Mouse (Mus musculus): Measurements from ENCODE around the gene Ston1.

Ston1 gene

DNA sequence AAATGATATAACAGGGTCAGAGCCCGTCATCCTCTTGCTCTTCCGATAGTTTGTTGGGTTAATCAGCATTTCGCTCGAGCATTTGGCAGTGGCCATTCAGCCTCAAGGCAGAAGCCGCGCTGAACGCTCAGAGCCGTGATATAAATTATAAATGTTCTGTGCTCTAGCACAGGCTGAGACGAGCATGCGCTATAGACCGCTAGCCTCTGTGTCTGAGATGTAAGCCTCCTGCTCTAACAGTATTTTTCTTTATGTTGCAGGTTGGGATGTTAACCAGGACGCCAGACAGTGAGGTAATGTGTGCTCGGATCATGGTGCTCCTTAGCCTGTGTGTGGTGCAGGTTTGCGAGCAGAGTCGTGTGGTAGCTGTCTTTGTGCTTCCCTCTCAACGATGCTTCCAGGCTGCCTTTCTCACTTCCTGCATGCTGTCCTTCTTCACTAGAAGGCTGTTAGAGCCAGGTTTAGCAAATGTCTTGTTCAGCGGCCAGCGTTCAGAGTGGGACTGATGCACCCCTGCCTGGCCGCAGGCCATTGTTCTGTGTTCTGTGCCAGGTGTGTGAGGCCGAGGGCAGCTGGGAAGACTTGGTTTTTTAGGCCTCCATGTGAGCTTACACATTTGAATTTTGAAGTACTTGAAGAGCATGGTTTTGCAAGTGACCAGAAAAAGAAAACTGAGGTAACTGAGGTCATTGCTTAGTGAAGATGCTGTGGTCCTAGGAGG lies 18.8 kb upstream of the Ston1 start:
- no peak for TF ChIP-seq GATA4 (IDR thresholded peaks at IDR 0.05; ENCODE audit: insufficient replicate concordance, low read length)

DNA sequence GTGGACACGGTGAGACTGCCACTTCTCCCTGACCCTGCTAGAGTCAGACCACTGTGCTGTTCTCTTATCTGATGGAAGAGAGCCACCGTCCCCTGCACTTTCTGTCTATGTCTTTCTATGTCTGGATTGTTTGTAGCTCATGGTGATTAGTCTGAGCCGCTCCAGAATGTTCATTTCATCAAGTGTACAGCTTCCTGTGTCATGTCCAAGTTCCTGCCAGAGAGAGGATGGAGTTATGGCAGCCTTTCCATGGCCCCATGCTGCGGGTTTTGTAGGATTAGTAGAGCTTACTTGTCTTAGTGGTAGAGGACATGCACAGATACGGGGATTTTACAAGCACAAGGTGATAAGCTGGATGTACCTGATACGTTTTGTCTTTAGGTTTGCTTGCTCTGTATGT lies 16.9 kb upstream of the Ston1 start:
- no peak for TF ChIP-seq GATA4 (IDR thresholded peaks at IDR 0.05; ENCODE audit: insufficient replicate concordance, low read length)

DNA sequence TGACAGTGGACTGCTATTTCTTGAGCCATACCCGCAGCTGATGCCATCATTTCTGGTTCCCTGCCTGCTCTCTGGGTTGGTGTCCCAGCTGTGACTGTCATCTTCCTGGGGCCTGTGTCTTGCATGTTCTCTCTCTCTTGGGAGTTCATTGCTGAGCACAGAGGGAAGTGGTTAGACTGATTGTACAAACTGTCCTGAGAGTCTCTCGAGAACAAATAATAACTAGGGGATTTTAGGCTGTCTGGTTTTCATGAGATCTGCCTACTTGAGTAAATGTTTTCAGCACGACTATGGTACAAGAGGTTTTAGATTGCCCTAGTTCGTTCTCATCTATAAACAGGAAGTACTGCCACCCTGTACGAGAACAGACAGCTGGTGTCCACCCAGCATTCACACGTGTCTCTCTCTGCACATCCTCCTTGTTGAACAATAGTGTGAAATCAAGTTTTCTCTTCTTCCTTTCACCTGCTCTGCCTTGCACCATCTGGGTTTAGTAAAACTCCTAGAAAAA lies 15.9 kb upstream of the Ston1 start:
- no peak for TF ChIP-seq GATA4 (IDR thresholded peaks at IDR 0.05; ENCODE audit: insufficient replicate concordance, low read length)

DNA sequence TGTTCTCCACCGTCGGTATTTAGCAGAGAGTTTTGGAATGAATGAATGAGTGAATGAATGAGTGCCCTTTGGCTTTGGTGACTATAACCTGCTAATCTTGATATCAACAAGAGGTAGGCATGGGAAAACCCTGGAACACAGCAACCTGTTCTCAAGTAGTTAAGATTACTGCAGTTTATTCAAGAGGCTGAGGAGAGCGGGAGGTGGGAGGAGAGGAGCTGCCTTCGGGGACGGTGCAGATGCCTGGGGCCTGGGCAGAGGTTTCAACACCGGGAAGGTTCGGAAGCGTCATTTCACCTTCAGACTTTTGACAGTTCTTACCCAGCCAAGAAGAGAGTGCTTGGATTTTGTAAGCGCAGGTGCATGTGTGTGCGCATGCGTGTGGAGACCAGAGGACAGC lies 14.5 kb upstream of the Ston1 start:
- TF ChIP-seq GATA4 (IDR thresholded peaks at IDR 0.05; ENCODE audit: insufficient replicate concordance, low read length), result no peak

DNA sequence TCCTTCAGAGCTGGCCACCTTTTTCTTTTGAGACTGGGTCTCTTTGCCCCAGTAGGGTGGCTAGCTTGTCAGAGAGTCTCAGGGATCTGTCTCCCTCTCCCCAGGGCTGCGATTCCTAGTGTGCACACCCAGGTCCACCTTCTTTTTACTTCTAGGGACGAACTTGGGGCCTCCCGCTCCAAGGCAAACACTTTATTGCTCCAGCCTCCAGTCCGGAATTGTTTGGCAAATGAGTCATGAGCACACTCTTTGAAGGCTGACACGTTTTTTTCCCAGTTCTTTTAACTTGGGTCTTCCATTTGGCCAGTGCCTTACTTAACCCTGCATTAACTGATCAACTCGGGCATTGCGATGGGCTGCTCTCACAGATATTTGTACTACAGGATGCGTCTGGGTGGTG lies 14.1 kb upstream of the Ston1 start:
- TF ChIP-seq GATA4 (IDR thresholded peaks at IDR 0.05; ENCODE audit: insufficient replicate concordance, low read length), result no peak

DNA sequence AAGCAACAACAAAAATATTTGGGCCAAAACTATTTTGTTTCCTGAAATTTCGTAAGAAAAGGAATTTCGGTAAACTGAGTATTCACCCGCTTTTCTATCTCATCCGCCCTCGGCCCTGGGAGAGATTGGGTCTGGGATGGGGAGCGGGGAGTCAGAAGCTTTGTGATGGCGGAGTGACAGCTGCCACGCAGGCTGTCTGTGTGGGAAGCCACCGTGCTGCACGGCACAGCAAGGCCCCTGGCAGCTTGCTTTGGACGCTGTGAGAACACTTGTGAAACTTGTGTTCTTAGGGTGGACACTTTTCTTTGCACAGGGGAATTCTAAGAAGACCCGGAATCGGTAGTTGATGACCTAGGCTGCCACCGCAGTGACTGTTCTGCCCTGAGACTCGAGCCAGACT lies 10.1 kb upstream of the Ston1 start:
- no peak for TF ChIP-seq GATA4 (IDR thresholded peaks at IDR 0.05; ENCODE audit: insufficient replicate concordance, low read length)

DNA sequence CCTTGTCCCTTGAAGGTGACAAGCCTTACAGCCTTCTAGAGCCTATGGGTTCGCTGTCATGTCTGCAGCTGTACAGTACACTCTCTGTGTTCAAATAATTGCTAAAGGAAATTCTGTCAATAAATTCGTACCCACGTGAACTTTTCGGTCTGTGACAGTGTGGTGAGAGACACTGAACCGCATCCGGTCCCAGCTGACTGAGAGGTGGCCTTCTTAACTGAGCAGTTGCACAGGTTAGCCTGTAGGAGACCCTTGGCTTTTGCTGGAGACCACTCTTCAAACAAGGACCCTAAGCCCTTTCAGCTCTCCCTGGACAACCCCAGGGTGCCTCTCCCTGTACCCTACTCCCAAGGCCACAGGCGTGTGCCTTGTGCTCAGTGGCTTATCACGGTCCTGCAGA lies 9.3 kb upstream of the Ston1 start:
- TF ChIP-seq GATA4 (IDR thresholded peaks at IDR 0.05; ENCODE audit: insufficient replicate concordance, low read length), result no peak

DNA sequence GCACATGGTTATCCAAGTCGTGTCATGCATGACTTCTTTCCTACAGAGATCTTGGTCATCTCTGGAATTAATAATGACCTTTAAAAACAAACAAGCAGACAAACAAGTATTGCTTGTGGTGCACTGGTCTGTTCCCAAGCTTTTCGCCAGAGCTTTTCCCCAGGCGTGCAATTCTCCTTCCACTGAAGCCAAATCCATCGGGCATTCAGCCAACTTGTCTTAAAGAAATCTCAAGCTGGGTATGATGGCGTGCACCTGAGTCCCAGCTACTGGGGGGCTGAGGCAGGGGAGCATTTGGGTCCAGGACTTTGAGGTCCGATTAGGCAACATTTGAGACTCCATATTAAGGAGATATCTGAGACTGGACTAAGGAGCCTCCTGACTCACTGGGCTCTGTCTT lies 7.2 kb upstream of the Ston1 start:
- TF ChIP-seq GATA4 (IDR thresholded peaks at IDR 0.05; ENCODE audit: insufficient replicate concordance, low read length), result no peak

DNA sequence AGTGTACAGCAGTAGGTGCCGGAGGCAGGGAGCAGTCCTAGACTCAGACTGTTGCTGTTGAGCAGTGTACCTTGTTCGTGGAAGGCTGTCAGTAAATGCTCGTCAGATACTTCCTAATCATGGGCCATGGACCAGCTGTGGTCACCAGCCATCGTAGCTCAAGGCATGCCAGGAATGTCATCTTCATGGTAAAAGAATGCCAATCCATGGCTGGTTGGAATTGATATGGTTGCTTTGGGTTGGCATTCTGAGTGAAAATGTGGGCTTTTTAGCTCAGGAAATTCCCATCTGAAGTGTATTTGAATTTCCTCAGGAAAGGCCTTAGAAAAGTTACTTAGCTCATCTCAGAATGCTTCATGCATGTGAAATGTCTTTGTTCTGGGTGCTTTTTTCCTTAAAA lies 2.4 kb upstream of the Ston1 start:
- no peak for TF ChIP-seq GATA4 (IDR thresholded peaks at IDR 0.05; ENCODE audit: insufficient replicate concordance, low read length)

DNA sequence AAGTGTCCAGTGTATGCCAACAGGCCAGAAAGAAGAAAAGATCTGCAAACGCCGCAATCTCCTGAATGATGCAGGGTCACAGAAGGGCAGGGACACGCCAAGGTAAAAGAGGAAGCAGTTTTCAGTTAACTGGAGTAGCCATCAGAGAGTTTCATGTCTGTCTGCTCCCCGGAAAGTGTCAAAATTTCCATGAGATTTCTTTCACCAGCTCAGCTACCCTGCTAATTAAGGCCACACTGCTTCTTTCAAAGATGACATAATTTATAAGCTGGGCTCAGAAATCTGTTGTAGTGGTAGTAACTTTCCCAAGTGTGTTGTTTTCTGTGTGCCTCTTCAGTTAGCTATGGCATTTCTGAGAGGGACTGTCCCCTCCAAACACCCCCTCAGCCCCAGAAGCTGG lies 1.4 kb upstream of the Ston1 start:
- TF ChIP-seq GATA4 (IDR thresholded peaks at IDR 0.05; ENCODE audit: insufficient replicate concordance, low read length), result no peak

DNA sequence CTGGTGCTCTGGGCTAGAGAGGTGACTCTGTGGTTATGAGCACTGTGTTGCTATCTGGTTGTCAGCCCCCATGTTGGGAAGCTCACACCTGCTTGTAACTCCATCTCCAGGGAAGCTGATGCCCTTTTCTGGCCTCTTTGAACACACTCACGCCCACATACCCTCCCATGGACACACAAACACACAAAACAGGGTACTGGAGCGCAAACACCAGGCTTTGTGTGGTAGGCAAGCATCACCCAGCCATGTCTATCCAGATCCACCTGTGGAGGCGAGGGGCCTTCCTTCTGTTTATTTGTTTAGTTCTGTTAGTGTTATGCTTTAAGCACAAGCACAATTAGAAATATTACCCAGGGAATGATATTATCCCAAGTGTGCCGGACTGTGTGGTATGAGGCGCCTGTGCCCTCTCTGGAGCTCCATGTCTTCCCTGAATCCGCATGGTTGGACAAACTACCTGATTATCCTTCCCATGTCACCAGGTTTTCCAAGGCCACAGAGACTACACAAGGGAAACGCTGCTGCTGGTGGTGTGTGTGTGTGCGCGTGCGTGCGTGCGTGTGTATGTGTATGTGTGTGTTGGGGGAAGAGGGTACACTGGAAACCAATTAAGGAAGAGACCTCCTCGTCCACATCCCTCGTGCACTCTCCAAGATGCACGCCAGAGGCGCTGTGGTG lies 801 bp upstream of the Ston1 start:
- no peak for TF ChIP-seq GATA4 (IDR thresholded peaks at IDR 0.05; ENCODE audit: insufficient replicate concordance, low read length)

DNA sequence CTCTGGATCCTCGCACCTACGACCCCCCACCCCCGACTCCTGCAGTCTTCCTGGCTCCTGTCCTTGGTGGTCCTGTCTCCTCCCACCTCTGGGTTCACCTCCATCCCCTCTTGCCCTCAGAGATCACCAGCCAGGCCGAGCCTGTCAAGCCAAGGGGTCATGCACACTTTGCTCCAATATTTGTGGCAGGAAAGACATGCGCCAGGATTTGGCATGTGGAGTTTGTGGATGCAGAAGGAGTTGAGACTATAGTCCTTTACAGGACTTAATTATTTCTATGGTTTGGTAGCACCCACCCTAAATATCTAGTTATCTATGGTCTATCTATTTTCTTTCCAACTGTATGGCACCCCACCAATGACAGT lies 554 bp downstream of the Ston1 start:
- TF ChIP-seq GATA4 (IDR thresholded peaks at IDR 0.05; ENCODE audit: insufficient replicate concordance, low read length), result no peak

DNA sequence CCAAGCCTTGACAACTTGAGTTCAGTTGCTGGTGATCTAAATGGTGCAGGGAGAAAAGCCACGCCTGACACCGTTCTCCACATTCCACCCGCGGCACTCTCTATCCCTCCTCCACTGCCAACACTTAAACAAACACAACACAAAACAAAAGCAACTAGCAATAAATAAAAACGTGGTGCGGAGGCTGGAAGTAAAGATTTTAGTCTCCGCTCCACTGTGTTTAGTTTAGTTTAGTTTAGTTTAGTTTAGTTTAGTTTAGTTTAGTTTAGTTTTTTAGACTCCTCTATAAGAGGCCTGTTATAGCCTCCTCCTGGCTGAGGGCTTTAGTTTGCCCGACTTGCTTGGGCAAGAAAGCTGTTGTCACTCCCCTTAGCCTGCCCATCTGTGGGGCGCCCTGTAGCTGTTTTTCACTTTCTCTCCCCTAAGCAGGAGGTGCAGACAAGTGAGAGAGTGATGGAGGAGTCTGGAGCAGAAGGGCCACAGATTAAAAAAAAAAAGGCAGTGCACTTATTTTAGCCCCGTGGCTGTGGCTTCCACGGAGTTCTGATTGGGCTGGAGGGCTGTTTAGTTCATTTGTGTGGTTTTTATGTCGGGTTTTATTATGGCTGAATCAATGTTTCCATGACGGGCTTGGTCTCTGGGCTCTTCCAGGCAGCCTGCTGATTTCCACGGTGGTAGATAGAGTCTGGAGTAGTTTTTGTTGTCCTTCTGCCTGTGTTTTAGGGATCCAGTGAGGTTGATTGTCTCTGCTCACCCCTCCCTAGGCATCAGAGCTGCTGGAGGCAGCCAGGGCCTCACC lies 1.3 kb downstream of the Ston1 start:
- no peak for TF ChIP-seq GATA4 (IDR thresholded peaks at IDR 0.05; ENCODE audit: insufficient replicate concordance, low read length)

DNA sequence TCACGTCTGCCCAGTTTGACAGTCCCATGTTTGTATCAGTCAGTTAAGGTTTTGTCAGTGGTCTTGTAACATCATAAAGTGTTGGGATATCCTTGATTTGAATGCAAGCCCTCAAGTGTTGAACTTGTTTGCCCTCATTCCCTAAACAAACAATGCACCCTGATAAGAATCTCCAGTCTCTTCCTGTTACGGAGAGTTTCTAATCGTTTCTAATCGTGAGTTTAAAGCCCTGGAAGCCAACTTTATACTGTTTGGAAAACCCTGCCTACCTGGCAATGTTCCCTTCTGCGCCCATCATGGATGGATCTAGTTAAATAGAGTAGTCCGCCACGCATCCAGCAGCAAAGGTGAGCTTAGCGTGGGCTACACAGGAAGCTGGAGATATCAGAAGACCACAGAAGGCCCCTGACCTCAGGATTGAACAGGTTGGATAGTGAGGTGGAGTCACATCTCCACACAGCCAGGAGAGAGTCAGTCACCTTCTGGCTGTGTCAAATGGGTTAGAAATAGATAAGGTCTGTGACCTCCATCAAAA lies 3.1 kb downstream of the Ston1 start:
- TF ChIP-seq GATA4 (IDR thresholded peaks at IDR 0.05; ENCODE audit: insufficient replicate concordance, low read length), result peak; percentile 76

DNA sequence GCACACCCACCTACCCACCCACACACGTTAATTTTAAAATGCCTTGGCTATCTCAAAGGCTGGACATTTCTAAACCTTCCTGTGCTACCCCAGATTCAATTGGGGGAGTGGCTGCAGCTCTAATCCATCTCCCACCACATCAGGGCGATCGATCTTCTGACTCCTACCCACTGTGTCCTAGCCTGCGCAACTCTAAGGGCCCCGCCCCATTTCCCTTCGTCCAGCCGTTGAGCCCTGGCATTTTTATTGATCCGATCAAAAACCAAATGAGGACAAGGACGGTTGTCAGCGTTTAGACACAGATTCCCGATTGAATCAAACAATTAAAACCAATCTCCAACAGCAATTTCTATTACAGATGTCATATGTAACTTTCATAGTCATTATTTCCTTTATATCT lies 6.5 kb downstream of the Ston1 start:
- TF ChIP-seq GATA4 (IDR thresholded peaks at IDR 0.05; ENCODE audit: insufficient replicate concordance, low read length), result no peak

DNA sequence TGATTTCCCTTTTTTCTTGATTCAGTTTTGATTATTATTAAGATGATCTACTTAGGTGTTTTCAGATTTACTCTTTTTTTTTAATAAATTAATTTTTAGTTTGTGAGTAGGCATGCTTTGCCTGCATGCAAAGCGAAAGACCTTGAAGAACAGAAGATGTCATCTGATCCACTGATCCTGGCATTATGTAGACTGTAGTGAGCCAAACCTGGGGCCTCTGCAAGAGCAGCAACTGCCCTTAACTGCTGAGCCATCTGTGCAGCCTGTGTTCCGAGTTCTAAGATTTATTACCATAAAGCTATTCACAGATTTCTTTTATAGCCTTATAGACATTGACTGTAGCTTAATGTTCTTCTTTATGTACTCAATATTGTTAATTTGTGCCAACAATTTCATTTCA lies 8.6 kb downstream of the Ston1 start:
- no peak for TF ChIP-seq GATA4 (IDR thresholded peaks at IDR 0.05; ENCODE audit: insufficient replicate concordance, low read length)

All from liver, adult (tissue).